Mouse (Mus musculus): ENCODE measurements around the gene Itga3.

Gene Itga3

GRCm38 (mm10) chr11:95076536-95077111 lies at the start of gene Itga3:
Gene Itga3 (minus strand): TSS chr11:95076801.
- DNase-seq (ENCODE audit: low spot score in 2 of 2), result peak; percentile 24 to 28

DNA sequence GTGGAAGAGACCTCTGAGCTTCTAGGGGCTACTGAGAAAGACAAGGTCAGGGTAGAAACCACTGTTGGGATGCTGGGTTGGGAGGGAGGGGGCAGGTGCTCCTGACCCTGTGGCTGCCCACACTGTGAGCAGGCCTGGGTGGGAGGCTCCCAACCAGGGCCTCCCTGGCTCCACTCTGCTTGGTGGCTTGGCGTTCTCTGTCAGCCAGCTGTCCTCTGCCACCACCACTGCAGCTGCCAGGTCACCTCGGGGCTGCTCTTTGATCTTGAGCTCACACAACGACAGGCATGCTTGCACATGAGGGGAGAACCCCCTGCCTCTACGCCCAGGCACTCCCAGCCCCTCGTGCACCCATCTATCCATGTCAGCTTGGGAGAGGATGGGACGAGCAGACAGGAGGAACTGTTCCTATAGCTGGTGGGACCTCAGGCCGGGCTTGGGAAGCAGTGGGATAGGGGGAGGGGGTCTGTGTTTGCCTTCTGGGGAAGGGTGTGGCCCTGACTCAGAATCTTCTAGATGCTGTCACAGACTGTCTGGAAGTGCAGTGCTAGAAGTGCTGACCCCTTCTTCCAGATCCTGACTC lies 48.9 kb upstream of the Itga3 start:
- no peak for DNase-seq (ENCODE audit: low spot score in 2 of 2)

GRCm38 (mm10) chr11:95122100-95122489 lies 45.5 kb upstream of the Itga3 start:
- DNase-seq (ENCODE audit: low spot score in 2 of 2), result no peak

DNA sequence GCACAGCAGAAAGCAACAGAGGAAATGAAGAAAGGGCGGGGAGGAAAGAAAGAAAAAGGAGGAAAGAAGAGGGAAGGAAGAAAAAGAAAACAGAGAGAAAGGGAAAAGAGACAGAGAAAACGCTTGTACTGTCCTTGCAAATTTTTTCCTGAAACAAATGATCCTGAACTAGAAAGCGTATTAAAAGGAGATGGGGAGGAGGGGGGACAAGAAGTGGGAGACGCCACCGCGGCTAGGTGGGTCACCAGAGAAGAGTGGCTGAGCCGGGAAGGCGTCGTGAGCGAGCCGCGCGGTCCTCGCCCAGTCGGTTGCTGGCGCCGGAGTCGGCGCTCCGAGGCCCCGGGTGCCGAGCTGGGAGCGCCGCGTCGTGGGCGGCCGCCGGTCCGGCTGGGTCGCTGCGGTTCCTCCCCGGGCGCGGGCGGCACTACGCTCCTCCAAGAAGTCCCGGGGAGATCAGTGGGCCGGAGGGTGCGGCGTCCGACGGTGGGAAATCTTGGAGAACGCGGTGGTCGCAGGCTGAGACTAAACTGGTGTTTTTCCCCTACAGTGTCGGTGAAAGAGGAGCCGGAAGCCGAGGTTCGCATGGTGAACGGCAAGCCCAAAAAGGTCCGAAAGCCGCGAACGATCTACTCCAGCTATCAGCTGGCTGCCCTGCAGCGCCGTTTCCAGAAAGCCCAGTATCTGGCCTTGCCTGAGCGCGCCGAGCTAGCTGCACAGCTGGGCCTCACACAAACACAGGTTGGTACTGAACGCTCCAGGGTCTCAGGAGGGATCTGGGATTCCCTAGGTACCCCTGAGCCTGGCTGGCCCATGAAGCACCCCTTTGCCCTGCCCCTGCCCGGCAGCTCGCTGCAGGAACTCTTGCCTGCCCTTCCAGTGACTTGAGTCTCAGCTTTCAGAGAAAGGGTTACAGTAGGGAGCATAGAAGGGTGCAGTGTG lies 44.8 kb upstream of the Itga3 start:
- DNase-seq (ENCODE audit: low spot score in 2 of 2), result no peak

DNA sequence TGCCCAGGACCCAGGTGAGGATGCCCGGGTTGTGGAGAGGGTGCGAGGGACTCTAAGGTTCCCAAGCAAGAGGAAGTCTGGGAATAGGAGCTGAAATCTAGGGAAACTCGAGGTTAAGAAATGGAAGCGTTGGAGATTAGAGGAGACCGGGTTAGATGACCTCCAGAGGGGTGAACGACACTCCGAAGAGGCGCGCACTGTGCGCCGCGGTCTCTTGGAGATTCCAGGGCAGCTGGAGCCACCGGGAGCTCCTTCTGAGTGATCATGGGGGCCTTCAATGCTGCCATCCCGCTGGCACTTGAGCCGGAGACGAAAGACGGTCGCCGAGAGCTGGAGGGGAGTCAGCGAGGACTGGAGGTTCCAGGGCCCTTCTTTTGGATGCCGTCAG lies 44.0 kb upstream of the Itga3 start:
- no peak for DNase-seq (ENCODE audit: low spot score in 2 of 2)

GRCm38 (mm10) chr11:95119990-95120632 lies 43.5 kb upstream of the Itga3 start, which contains the start of gene Dlx3:
Gene Dlx3 (plus strand): TSS chr11:95120119.
- no peak for DNase-seq (ENCODE audit: low spot score in 2 of 2)

GRCm38 (mm10) chr11:95118505-95118904 lies 41.9 kb upstream of the Itga3 start:
- peak; percentile 14 to 23 for DNase-seq (ENCODE audit: low spot score in 2 of 2)

GRCm38 (mm10) chr11:95117030-95117429 lies 40.4 kb upstream of the Itga3 start:
- peak; percentile 20 to 26 for DNase-seq (ENCODE audit: low spot score in 2 of 2)

DNA sequence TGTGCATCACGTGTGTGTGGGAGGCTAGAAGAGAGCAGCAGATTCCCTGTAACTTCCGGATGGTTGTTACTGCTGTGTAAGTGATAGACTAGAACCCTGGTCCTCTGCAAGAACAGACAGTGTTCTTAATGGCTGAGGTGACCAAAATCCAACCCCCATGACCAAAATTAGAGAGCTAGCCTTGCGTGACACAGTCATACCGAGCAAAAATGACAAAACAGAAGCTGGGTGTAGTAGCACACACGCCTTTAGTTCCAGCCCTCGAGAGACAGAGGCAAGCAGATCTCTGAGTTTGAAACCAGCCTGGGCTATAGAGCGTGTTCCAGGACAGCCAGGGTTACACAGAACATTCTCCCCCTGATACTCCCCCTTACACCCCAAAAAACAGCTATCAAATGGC lies 33.5 kb upstream of the Itga3 start:
- no peak for DNase-seq (ENCODE audit: low spot score in 2 of 2)

- DNase-seq (ENCODE audit: low spot score in 2 of 2), result no peak
Measured at GRCm38 (mm10) chr11:95109000-95109399, 32.4 kb upstream of the Itga3 start.

GRCm38 (mm10) chr11:95106440-95107236 lies 30.0 kb upstream of the Itga3 start:
- no peak for DNase-seq (ENCODE audit: low spot score in 2 of 2)

- no peak for DNase-seq (ENCODE audit: low spot score in 2 of 2)
Measured at GRCm38 (mm10) chr11:95105274-95105874, 28.8 kb upstream of the Itga3 start.

- no peak for DNase-seq (ENCODE audit: low spot score in 2 of 2)
Measured at GRCm38 (mm10) chr11:95104266-95104665, 27.7 kb upstream of the Itga3 start.

- no peak for DNase-seq (ENCODE audit: low spot score in 2 of 2)
Measured at GRCm38 (mm10) chr11:95102161-95102904, 25.7 kb upstream of the Itga3 start.

DNA sequence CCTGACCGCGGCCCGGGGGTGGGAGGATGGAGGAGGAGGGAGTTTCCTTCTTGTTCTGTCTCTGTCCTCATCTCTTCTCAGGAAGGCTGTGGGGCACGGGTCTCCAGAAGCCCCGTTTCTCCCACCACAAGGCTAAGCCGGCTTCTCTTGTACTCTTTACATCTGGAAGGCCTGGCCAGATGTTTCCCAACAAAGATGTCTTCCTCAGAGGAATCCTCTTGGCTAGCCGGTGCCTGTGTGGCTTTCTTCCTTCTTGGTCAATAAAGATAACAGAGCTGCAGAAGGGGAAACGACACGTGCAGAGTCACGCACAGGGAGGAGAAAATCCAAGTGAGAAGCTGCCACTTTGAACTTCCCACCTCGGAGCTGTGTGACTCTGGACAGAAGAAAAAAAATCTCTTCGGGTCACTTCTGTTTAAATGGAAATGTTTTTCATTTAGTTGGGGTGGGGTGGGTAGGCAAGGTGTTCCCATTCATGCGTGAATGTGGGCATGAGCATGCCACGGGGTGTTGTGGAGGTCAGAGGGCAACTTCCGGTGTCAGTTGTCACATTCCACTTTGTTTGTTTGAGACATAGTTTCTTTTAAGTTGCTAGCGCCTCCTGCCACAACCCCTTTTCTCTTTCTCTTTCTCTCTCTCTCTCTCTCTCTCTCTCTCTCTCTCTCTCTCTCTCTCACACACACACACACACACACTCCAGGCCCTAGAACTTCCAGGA lies 24.6 kb upstream of the Itga3 start:
- DNase-seq (ENCODE audit: low spot score in 2 of 2), result no peak

GRCm38 (mm10) chr11:95100393-95100792 lies 23.8 kb upstream of the Itga3 start:
- DNase-seq (ENCODE audit: low spot score in 2 of 2), result no peak

GRCm38 (mm10) chr11:95098346-95099095 lies 21.9 kb upstream of the Itga3 start:
- no peak for DNase-seq (ENCODE audit: low spot score in 2 of 2)

DNA sequence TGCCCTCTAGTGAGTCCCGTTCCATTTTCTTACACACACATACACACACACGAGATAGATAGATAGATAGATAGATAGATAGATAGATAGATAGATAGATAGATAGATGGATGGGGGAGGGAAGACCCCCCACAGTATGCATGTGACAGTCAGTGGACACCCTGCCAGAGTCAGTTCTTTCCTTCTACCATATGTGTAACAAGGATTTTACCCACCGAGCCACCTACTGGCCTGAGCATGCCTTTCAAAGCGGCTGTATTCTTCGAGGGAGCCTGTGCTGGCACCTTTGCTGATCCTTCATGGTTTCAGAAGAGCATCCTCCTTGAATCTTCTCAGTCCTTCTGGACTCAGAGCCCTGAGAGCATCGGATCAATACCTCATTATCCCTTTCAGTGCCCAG lies 21.3 kb upstream of the Itga3 start:
- no peak for DNase-seq (ENCODE audit: low spot score in 2 of 2)
